Mouse (Mus musculus) layer of hippocampus, adult 2 months (tissue): Measurements from ENCODE around the gene Phox2a. TPM values are rescaled to one million over a fixed set of nuclear protein-coding genes. Genes with fewer than 3 reads are reported as not detected.

ENCODE experiments used
- DNase-seq, 2 experiments: peaks; one replicate each; pipeline ENCODE4 v3.0.0; 2022; ENCODE audit warnings: low spot score in 2 of 2
- H3K27ac ChIP-seq: fragments of 200-600 bp; 2 replicates; pipeline ENCODE4 v1.8.1; 2022
- H3K4me3 ChIP-seq: fragments of 200-600 bp; 2 replicates; pipeline ENCODE4 v1.8.1; 2022; ENCODE audit warnings: mild to moderate bottlenecking
- CTCF ChIP-seq: fragments of 200-600 bp; conservative IDR thresholded peaks from 2 replicates; pipeline ENCODE4 v1.8.1; 2022; ENCODE audit warnings: antibody characterized with exemption, mild to moderate bottlenecking, moderate library complexity
- total RNA-seq, 2 experiments: library from RNA; stranded (reverse); gene quantifications; 2 replicates each; pipeline ENCODE4 v1.2.3; 2021

The Phox2a gene
- total RNA-seq, 2 experiments from 2014 or later, result not detected

- no peak for TF ChIP-seq CTCF
- Histone ChIP-seq H3K27ac (no peak within 1 kb of the TSS), H3K4me3 (no peak within 1 kb of the TSS)
- no peak for DNase-seq
Observed at GRCm38 (mm10) chr7:101857094-101857493, 39.0 kb downstream of the Phox2a start, which contains the start of gene Folr2. Folr2 (minus strand) TSS chr7:101857194.

DNA sequence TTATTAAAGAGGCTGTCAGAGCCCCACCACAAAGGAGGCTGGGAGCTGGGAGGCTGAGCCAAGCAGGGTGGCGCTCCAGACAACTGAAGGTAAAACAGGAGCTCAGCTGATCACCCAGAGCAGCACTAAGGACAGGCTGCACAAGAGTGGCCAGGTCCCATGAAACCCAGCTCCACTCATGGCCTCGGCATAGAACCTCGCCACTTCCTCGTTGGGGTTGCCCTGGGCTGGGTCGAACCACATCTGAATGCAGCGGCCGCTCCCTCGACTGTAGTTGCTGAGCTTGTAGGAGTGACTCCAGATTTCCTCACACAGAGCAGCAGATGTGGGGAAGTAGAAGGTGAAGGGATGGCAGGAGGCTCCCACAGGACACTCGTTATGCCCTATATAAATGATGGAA lies 40.2 kb downstream of the Phox2a start:
- no peak for TF ChIP-seq CTCF
- H3K27ac ChIP-seq, result no peak overlapping the region
- DNase-seq, result no peak
- H3K4me3 ChIP-seq, result no peak overlapping the region

DNA sequence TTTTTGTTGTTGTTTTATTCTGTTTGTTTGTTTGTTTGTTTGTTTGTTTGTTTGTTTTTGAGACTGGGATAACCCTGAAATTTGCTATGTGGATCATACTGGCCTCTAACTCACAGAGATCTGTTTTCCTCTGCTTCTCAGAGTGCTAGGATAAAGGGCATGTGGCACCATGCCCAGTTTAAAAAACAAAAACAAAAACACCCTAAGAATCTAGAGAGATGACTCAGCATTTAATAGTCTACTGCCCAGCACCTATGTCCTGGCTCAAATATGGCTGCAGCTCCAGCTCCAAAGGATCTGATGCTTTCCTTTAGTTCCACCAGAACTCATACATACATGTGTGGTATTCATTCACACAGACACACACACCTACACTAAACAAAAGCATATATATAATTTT lies 42.9 kb downstream of the Phox2a start:
- DNase-seq, result no peak
- H3K4me3 ChIP-seq, result no peak overlapping the region
- TF ChIP-seq CTCF, result no peak
- no peak overlapping the region for H3K27ac ChIP-seq

DNA sequence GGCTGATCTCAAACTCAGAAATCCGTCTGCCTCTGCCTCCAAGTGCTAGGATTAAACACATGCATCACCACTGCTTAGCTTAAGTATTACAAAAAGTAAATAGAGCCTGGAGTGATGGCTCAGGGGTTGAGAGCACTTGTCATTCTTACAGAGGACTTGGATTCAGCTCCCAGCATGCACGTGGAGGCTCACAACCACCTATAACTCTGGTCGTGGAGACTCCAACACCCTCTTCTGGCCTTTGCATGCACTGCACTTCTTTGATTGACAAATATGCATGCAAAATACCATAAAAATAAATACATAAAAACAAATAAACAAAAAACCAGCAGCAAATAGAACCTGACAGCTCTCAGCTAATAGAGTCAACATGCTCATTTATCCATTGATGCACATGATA lies 44.2 kb downstream of the Phox2a start:
- peak; percentile 33 for TF ChIP-seq CTCF
- Histone ChIP-seq H3K4me3 (no peak overlapping the region), H3K27ac (no peak overlapping the region)
- DNase-seq, result no peak

DNA sequence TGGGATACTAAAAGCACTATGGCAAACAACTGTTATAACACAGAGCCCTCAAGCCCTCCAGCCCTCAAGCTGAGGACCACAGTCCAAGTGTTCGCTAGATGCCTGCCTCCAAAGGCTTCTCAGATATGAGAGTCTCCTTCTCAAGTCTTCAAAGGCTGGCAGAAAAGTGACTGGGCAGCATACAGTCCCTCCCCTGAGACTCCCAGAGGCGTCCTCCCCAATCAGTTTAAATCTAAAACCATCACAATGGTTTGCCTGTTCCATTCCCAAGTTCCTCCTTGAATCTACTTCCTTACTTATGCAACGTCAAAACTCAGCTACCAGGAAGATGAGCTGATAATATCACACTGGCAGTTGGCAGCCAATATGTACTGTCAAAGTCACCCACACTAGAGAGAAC lies 45.3 kb downstream of the Phox2a start, which contains the start of gene Anapc15:
Gene Anapc15 (plus strand): TSS at position 301 of the 400 bp plus-strand sequence.
- Histone ChIP-seq H3K27ac (no peak within 1 kb of the TSS), H3K4me3 (no peak within 1 kb of the TSS)
- no peak for DNase-seq
- no peak for TF ChIP-seq CTCF

DNA sequence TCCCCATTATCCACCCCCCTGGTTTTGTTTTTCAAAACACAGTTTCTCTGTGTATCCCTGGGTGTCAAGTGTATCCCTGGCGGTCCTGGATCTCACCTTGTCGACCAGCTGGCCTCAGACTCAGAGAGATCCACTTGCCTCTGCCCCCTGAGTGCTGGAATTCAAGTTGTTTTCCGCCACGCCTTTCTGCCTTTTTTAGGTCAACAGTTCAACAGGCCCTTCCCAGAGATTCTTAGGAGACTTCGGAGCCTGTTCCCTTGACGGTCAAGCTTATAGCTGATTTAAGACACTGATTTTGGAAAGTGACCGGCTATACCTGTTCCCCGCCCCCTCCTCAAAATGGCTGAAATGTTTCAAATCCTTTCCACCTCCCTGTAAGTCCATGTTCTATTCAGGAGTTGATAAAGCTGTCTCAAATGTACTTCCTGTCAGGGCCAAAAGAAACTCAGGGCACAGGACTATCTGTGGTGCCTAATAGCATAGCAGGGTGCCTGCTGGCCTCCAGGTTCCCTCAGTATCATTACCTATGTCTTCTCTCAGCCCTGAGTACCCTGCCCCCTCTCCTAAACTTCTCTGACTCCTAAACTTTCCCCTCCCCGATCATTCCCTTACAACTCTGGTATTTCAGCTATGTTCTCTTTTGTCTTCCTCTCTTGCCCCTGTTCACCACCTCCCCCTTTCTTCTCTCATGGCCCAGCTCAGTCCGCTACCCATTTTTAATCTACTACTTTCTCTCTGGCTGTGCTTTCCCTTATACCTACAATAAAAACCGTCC lies 48.6 kb downstream of the Phox2a start:
- no peak overlapping the region for H3K4me3 ChIP-seq
- DNase-seq, result no peak
- no peak for TF ChIP-seq CTCF
- H3K27ac ChIP-seq, result no peak overlapping the region

DNA sequence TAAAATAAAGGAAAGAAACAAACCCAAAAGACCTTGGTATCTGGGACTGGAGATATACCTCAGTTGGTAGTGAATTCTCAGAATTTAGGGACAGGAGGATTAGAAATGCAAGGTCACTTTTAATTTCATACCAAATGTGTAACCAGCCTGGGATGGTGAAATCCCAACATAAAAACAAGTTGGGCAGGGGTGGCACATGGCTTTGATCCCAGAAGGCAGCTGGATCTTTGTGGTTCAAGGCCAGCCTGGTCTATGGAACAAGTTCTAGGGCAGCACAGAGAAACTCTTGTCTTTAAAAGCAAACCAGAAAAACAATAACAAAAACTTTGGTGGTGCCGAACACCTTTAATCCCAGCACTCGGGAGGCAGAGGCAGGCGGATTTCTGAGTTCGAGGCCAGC lies 49.4 kb downstream of the Phox2a start:
- H3K27ac ChIP-seq, result no peak overlapping the region
- H3K4me3 ChIP-seq, result no peak overlapping the region
- no peak for DNase-seq
- no peak for TF ChIP-seq CTCF

GRCm38 (mm10) chr7:101868241-101869162 lies 50.4 kb downstream of the Phox2a start:
- DNase-seq, result no peak
- Histone ChIP-seq H3K4me3 (no peak overlapping the region), H3K27ac (no peak overlapping the region)
- TF ChIP-seq CTCF, result no peak

- DNase-seq, result no peak
- H3K27ac ChIP-seq, result no peak overlapping the region
- H3K4me3 ChIP-seq, result no peak overlapping the region
- no peak for TF ChIP-seq CTCF
Observed at GRCm38 (mm10) chr7:101869163-101869500, 51.0 kb downstream of the Phox2a start.

- no peak for DNase-seq
- Histone ChIP-seq H3K4me3 (no peak within 1 kb of the TSS), H3K27ac (no peak within 1 kb of the TSS)
- no peak for TF ChIP-seq CTCF
Observed at GRCm38 (mm10) chr7:101870629-101871028, 52.5 kb downstream of the Phox2a start, which contains the start of gene Folr1. Folr1 (minus strand) TSS chr7:101870788.

DNA sequence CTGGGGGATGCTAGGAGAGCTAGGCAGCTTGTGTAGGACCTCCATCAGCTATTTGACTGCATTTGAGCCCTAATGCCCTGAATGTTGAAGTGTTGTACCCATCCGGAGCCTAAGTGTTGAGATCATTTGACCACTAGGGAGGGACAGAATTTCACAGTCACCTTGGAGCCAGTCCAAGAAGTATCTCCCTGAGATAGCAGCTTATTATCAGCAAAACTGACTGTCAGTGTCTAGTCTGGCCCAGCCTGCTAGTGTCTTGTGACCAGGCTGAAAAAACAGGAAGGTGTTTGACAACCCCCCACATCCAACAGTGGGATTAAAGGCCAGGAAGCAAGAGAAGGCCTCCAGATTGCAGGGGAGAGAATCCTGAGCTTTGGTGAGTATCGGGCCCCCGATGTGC lies 53.2 kb downstream of the Phox2a start:
- no peak overlapping the region for H3K27ac ChIP-seq
- TF ChIP-seq CTCF, result no peak
- H3K4me3 ChIP-seq, result no peak overlapping the region
- no peak for DNase-seq

Other genes starting within 250 kb of the Phox2a start
- gene Art2b, start 232.7 kb upstream of the Phox2a start, total RNA-seq, result not detected
- 10 to 100 TPM; 53.5 to 55.0 TPM for gene Clpb, start 154.7 kb upstream of the Phox2a start, total RNA-seq
- 10 to 100 TPM; 26.7 to 28.4 TPM for gene Inppl1, start 19.9 kb downstream of the Phox2a start, total RNA-seq
- under 1 TPM in 1 of 2 experiments, not detected in 1; 0.36 TPM for gene Folr2, start 38.9 kb downstream of the Phox2a start, total RNA-seq
- gene Anapc15, start 45.4 kb downstream of the Phox2a start, total RNA-seq, result 10 to 100 TPM; 24.5 to 29.3 TPM
- 1 to 10 TPM in 1 of 2 experiments, not detected in 1; 1.2 TPM for gene Folr1, start 52.5 kb downstream of the Phox2a start, total RNA-seq
- gene Lamtor1, start 87.6 kb downstream of the Phox2a start, total RNA-seq, result 10 to 100 TPM; 90.2 to 95.6 TPM
- gene Tomt, start 88.0 kb downstream of the Phox2a start, total RNA-seq, result under 1 TPM in 1 of 2 experiments, not detected in 1; 0.20 TPM
- gene Lrrc51, start 115.6 kb downstream of the Phox2a start, total RNA-seq, result 1 to 10 TPM; 5.4 to 5.9 TPM
- 100 to 1,000 TPM; 114 to 118 TPM for gene Numa1, start 115.8 kb downstream of the Phox2a start, total RNA-seq
- gene Il18bp, start 200.4 kb downstream of the Phox2a start, total RNA-seq, result 10 to 100 TPM in 1 of 2 experiments, 1 to 10 TPM in 1; 7.5 to 11.6 TPM
- 10 to 100 TPM; 44.3 to 47.4 TPM for gene Rnf121, start 247.2 kb downstream of the Phox2a start, total RNA-seq
- 10 to 100 TPM; 29.2 to 33.7 TPM for gene Xndc1, start 247.2 kb downstream of the Phox2a start, total RNA-seq
- gene Xntrpc, start 247.4 kb downstream of the Phox2a start, total RNA-seq, result 1 to 10 TPM; 2.3 to 2.9 TPM